Mouse (Mus musculus) hindlimb bud, embryonic 11.5 days (tissue): ENCODE results near the gene 4930407I10Rik.
A peak's percentile ranks its signal among the peaks of the same experiment; 100 is the strongest.

ENCODE experiments used
- DNase-seq: peaks from one replicate; pipeline ENCODE4 v3.0.0-alpha.2; 2012; ENCODE audit warnings: low read depth, low spot score; ENCODE audit errors: extremely low spot score

The 4930407I10Rik gene

GRCm38 (mm10) chr15:82058719-82059201 lies at the start of gene 4930407I10Rik:
4930407I10Rik (plus strand) TSS chr15:82059151.
- DNase-seq = no peak

GRCm38 (mm10) chr15:82011947-82012346 lies 47.0 kb upstream of the 4930407I10Rik start:
- no peak for DNase-seq

GRCm38 (mm10) chr15:82014745-82015391 lies 44.1 kb upstream of the 4930407I10Rik start:
- DNase-seq = no peak

- DNase-seq = no peak
Measured at GRCm38 (mm10) chr15:82015392-82016100, 43.4 kb upstream of the 4930407I10Rik start.

GRCm38 (mm10) chr15:82016101-82016808 lies 42.7 kb upstream of the 4930407I10Rik start:
- peak; percentile 97 for DNase-seq

- DNase-seq = no peak
Measured at GRCm38 (mm10) chr15:82016830-82017229, 42.1 kb upstream of the 4930407I10Rik start.

GRCm38 (mm10) chr15:82017461-82017860 lies 41.5 kb upstream of the 4930407I10Rik start:
- no peak for DNase-seq

- DNase-seq = no peak
Measured at GRCm38 (mm10) chr15:82019288-82019687, 39.7 kb upstream of the 4930407I10Rik start.

GRCm38 (mm10) chr15:82022535-82023088 lies 36.3 kb upstream of the 4930407I10Rik start:
- no peak for DNase-seq

GRCm38 (mm10) chr15:82023965-82024635 lies 34.9 kb upstream of the 4930407I10Rik start:
- DNase-seq = no peak

GRCm38 (mm10) chr15:82027276-82027675 lies 31.7 kb upstream of the 4930407I10Rik start:
- no peak for DNase-seq

- no peak for DNase-seq
Measured at GRCm38 (mm10) chr15:82027726-82028125, 31.2 kb upstream of the 4930407I10Rik start.

- DNase-seq = no peak
Measured at GRCm38 (mm10) chr15:82032386-82032785, 26.6 kb upstream of the 4930407I10Rik start.

GRCm38 (mm10) chr15:82033762-82034161 lies 25.2 kb upstream of the 4930407I10Rik start, which contains the start of gene Desi1:
Desi1 (minus strand) TSS chr15:82033862.
- no peak for DNase-seq

GRCm38 (mm10) chr15:82035904-82036689 lies 22.9 kb upstream of the 4930407I10Rik start:
- no peak for DNase-seq

- peak; percentile 39 for DNase-seq
Measured at GRCm38 (mm10) chr15:82040650-82041049, 18.3 kb upstream of the 4930407I10Rik start.

- DNase-seq = no peak
Measured at GRCm38 (mm10) chr15:82044166-82044784, 14.7 kb upstream of the 4930407I10Rik start.

GRCm38 (mm10) chr15:82046246-82046891 lies 12.6 kb upstream of the 4930407I10Rik start:
- DNase-seq = no peak
